Mouse (Mus musculus) gastrocnemius, postnatal 36 days (tissue): ENCODE data around the gene Dnph1. TPM values are rescaled to one million over a fixed set of nuclear protein-coding genes. Genes with fewer than 3 reads are reported as not detected.

Experiments used
- total RNA-seq, 2 experiments: library from RNA; stranded (reverse); gene quantifications; 2 replicates each; pipeline ENCODE4 v1.2.3; 2021

Dnph1 gene
- total RNA-seq, 2 experiments from 2014 or later, result 4.9 to 6.7 TPM

Other genes with a start within 250 kb of the Dnph1 start
- 10 to 100 TPM; 11.8 to 13.5 TPM for gene Polr1c, start 248.7 kb upstream of the Dnph1 start, total RNA-seq
- 10 to 100 TPM; 48.7 to 58.4 TPM for gene Yipf3, start 248.6 kb upstream of the Dnph1 start, total RNA-seq
- under 1 TPM; 0.23 to 0.39 TPM for gene Lrrc73, start 243.2 kb upstream of the Dnph1 start, total RNA-seq
- gene Tjap1, start 213.7 kb upstream of the Dnph1 start, total RNA-seq, result 10 to 100 TPM; 35.4 to 43.6 TPM
- gene Dlk2, start 199.3 kb upstream of the Dnph1 start, total RNA-seq, result under 1 TPM in 1 of 2 experiments, not detected in 1; 0.49 TPM
- 1 to 10 TPM; 2.2 to 2.5 TPM for gene Abcc10, start 168.4 kb upstream of the Dnph1 start, total RNA-seq
- 10 to 100 TPM; 10.2 to 11.6 TPM for gene Zfp318, start 113.0 kb upstream of the Dnph1 start, total RNA-seq
- gene Crip3, start 67.8 kb upstream of the Dnph1 start, total RNA-seq, result under 1 TPM; 0.38 to 0.39 TPM
- not detected for gene Slc22a7, start 58.3 kb upstream of the Dnph1 start, total RNA-seq
- gene Ttbk1, start 9.0 kb upstream of the Dnph1 start, total RNA-seq, result under 1 TPM; 0.36 to 0.39 TPM
- 10 to 100 TPM; 11.2 to 11.4 TPM for gene Cul9, start 49.7 kb downstream of the Dnph1 start, total RNA-seq
- 10 to 100 TPM; 70.4 to 74.9 TPM for gene Srf, start 59.5 kb downstream of the Dnph1 start, total RNA-seq
- gene Ptk7, start 132.8 kb downstream of the Dnph1 start, total RNA-seq, result under 1 TPM; 0.79 to 0.94 TPM
- 10 to 100 TPM; 11.7 to 11.8 TPM for gene Klc4, start 149.3 kb downstream of the Dnph1 start, total RNA-seq
- gene Mrpl2, start 149.5 kb downstream of the Dnph1 start, total RNA-seq, result 100 to 1,000 TPM in 1 of 2 experiments, 10 to 100 TPM in 1; 99.4 to 102 TPM
- 1 to 10 TPM; 5.8 to 5.9 TPM for gene Cul7, start 153.6 kb downstream of the Dnph1 start, total RNA-seq
- 1 to 10 TPM; 7.5 to 9.9 TPM for gene Rrp36, start 177.6 kb downstream of the Dnph1 start, total RNA-seq
- 10 to 100 TPM; 29.8 to 39.0 TPM for gene Mea1, start 182.1 kb downstream of the Dnph1 start, total RNA-seq
- gene Klhdc3, start 184.2 kb downstream of the Dnph1 start, total RNA-seq, result 100 to 1,000 TPM; 110 to 123 TPM
- gene Ppp2r5d, start 208.4 kb downstream of the Dnph1 start, total RNA-seq, result 10 to 100 TPM; 23.4 to 26.7 TPM
- 10 to 100 TPM; 12.7 to 15.2 TPM for gene Pex6, start 214.8 kb downstream of the Dnph1 start, total RNA-seq
- gene Gnmt, start 232.5 kb downstream of the Dnph1 start, total RNA-seq, result 1 to 10 TPM; 1.1 to 2.1 TPM